Mouse (Mus musculus): Measurements from ENCODE around the gene Pard3b. TPM values are rescaled to one million over a fixed set of nuclear protein-coding genes. Genes with fewer than 3 reads are reported as not detected.

The Pard3b gene
- total RNA-seq, 2 experiments from 2014 or later, result 4.6 TPM

DNA sequence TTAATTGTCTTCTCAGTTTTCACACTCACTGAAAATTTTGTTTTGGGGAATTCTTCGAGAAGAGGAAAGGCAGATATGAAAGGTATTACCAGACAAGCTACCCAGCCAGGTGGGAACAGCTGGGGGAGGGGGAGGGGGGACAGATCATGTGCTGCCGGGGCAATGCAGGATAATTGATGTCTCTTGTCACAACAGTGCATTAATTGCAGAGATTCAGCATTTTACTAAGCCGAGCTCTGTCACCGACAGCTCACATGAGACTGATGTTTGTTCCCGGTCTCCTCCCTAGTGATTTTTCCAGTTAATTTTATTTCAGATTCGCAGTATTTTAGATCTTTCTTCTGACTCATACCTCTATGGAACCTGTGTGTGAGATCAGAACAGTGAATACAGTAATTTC lies 850.2 kb downstream of the Pard3b start:
- peak in 1 of 2 experiments; percentile 1 for DNase-seq (ENCODE audit: extremely low spot score in 1 of 2, low spot score in 2 of 2)
- intact Hi-C loops (cut with DNase I), result no loop called here

GRCm38 (mm10) chr1:62499146-62499545 lies 860.5 kb downstream of the Pard3b start:
- DNase-seq (ENCODE audit: extremely low spot score in 1 of 2, low spot score in 2 of 2), result no peak
- intact Hi-C loops (cut with DNase I), result no loop called here

DNA sequence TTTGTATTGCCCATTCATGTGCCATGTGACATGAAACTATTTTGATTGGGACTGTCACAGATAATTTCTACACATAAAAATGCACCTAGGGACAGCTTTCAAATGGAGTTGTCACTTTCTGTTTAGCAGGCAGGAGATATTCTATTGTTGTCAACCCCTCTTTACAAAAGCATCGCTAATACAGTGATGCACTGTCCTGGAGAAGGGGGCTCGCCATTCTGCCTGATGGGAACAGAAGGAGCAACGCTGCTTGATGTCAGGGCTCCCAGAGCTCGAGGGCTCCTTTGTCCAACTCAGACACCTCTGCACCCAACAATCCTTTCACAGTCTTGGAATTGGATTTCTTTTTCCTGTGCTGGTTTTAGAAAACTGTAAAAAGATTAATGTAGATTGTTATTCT lies 871.9 kb downstream of the Pard3b start:
- DNase-seq (ENCODE audit: extremely low spot score in 1 of 2, low spot score in 2 of 2), result no peak
- intact Hi-C loops (cut with DNase I), result no loop called here

DNA sequence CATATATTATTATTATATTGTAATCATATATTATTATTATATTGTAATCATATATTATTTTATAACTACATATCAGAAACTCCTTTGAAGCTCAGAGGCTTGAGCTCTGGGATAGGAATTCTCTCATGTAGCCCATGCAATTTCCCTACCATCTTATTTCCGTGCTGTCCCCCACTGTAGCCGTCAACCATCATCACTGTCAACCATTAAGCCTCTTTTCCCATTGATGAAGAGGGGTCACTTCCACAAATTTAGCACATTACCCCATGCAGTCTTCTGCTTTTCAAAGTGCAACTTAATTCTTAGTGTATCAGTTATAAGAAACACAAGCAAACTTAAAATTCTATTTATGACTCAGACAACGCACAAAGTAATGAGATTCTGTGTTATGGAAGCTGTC lies 873.1 kb downstream of the Pard3b start:
- DNase-seq (ENCODE audit: extremely low spot score in 1 of 2, low spot score in 2 of 2), result no peak
- intact Hi-C loops (cut with DNase I), result no loop called here

DNA sequence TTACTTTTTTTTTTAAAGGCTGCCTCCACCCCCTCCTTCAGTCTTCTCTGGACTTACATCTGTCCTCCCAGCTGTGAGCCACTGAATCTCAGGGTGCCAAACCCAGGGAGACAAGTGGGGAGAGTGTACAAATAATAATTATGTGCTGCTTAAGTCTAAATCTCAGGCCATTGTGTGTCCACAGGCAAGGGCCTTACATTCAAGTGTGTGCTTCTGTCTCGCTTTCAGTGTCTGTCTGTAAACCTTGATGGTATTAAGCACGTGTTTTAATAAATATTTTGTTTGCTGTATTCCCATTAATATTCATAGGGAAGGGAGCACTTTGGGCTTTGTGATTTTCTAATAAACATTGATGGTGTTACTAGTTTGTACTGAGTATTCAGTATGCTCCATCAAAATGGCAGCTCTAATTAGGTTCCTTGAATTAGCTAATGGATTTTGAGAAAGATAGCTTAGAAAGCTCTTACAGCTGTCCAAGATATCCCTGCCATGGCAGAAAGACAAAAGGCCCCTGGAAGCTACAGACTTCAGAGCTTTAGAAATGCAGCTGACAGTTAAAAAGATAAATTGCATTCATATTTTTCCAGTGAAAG lies 880.1 kb downstream of the Pard3b start:
- DNase-seq (ENCODE audit: extremely low spot score in 1 of 2, low spot score in 2 of 2), result no peak
- intact Hi-C loops (cut with DNase I), result no loop called here

DNA sequence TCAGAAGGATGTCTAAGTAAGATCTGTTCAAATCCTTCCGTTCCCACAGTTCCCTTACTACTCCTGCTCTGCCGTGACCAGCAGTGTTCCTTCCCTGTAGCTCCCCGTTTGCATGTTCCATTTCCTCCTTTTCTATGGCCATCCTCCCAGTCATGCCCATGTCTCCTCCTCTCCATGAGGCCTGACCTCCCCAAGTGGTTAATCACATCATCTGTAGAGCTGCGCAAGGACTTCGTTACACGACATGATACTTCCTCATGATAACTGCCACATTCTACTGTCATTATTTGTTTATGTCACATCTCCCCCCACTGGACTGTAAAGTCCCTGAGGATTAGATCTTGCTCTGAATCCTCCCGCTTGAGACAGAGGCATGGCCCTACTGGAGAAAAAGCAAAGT lies 882.7 kb downstream of the Pard3b start:
- intact Hi-C loops (cut with DNase I), result loop anchor here (10.0 kb wide), 1 partner anchor 173 kb away; no protein-coding TSS in a partner anchor

GRCm38 (mm10) chr1:62522761-62523160 lies 884.1 kb downstream of the Pard3b start:
- no peak for DNase-seq (ENCODE audit: extremely low spot score in 1 of 2, low spot score in 2 of 2)
- intact Hi-C loops (cut with DNase I), result loop anchor here (10.0 kb wide), 1 partner anchor 172 kb away; no protein-coding TSS in a partner anchor

More for the DNA sequence above, 882.7 kb downstream of the Pard3b start:
- DNase-seq (ENCODE audit: extremely low spot score in 1 of 2, low spot score in 2 of 2), result no peak

DNA sequence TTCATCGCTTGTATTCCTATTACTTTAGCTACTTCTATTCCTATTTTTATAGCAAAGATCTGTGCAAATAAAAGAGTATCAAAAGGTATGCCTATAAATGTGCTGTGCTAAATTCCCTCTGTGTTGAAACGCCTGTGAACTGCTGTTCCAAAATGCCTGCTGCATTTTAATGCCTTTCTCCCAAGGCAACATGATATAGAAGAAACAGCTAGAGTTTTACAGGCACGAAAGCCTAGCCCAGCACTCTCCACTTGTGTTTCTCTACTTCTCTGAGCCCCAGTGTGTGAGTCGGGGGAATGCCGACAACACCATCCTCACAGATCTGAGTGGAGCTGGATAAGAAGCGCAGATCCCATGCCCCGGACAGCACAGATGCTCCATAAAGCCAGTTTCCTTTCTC lies 889.2 kb downstream of the Pard3b start:
- DNase-seq (ENCODE audit: extremely low spot score in 1 of 2, low spot score in 2 of 2), result no peak
- intact Hi-C loops (cut with DNase I), result loop anchor here (10.0 kb wide), 1 partner anchor 167 kb away; no protein-coding TSS in a partner anchor

GRCm38 (mm10) chr1:62529941-62530340 lies 891.3 kb downstream of the Pard3b start:
- intact Hi-C loops (cut with DNase I), result loop anchor here (10.0 kb wide), 1 partner anchor 165 kb away; no protein-coding TSS in a partner anchor

GRCm38 (mm10) chr1:62532426-62533126 lies 894.0 kb downstream of the Pard3b start:
- intact Hi-C loops (cut with DNase I), result no loop called here
- DNase-seq (ENCODE audit: extremely low spot score in 1 of 2, low spot score in 2 of 2), result no peak

More at GRCm38 (mm10) chr1:62529941-62530340, 891.3 kb downstream of the Pard3b start:
- no peak for DNase-seq (ENCODE audit: extremely low spot score in 1 of 2, low spot score in 2 of 2)

DNA sequence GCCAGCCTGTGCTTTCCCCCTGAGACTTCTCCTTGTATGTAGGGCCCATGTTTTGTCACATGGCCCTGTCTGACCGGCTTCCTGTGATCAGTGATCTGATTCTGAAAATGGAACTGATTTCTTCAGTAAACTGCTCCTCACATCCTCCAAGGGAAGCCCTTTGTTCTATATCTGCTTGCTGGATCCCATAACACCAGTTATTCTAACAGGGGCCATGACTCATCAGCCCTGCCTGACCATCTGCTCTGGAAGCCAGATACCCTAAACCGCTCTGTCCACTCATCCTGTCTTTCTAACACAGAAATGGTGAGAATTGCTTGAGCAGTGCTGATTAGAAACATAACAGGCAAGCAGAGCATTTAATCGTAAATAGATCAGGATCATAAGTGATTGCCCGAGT lies 910.3 kb downstream of the Pard3b start:
- intact Hi-C loops (cut with DNase I), result no loop called here
- no peak for DNase-seq (ENCODE audit: extremely low spot score in 1 of 2, low spot score in 2 of 2)

DNA sequence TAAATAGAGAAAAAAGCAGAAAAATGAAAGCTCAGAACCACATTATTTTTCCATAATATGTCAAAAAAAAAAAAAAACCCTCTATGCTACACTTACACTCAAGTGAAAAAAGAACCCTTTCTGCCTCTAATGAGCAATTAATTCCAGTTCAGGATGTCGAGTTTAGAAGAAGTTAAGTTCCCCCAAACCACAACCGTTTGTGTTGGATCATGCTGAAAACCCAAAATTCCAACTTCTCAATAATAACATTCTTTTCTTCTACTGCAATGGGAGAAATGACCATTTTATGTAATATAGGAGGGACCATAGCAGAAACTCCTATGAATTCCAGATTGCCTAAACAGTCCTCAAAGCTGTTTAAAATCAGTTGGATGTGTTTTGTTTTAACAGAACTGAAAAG lies 911.9 kb downstream of the Pard3b start:
- intact Hi-C loops (cut with DNase I), result no loop called here
- no peak for DNase-seq (ENCODE audit: extremely low spot score in 1 of 2, low spot score in 2 of 2)

- no peak for DNase-seq (ENCODE audit: extremely low spot score in 1 of 2, low spot score in 2 of 2)
- intact Hi-C loops (cut with DNase I), result no loop called here
Observed at GRCm38 (mm10) chr1:62551516-62551915, 912.9 kb downstream of the Pard3b start.

GRCm38 (mm10) chr1:62555838-62556237 lies 917.2 kb downstream of the Pard3b start:
- intact Hi-C loops (cut with DNase I), result no loop called here
- no peak for DNase-seq (ENCODE audit: extremely low spot score in 1 of 2, low spot score in 2 of 2)

DNA sequence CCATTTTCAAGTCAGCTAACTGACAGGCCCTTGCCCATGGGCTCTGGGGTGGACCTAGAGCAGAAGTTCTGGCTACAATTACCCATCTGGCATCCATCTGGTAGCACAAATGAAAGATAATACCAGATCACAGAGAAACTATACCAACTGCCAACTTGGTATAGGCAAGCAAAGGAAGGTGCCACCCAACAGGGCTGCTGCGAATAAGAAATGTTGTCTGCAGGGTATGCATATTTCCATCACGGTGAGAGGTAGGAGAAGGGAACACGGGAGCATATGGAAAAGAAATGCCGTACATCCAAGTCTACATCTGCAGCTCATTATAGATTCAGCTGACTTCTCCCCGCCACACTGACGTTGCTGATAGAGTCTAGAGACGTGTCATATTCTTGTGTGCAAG lies 924.4 kb downstream of the Pard3b start:
- no peak for DNase-seq (ENCODE audit: extremely low spot score in 1 of 2, low spot score in 2 of 2)
- intact Hi-C loops (cut with DNase I), result no loop called here

GRCm38 (mm10) chr1:62564245-62565119 lies 925.9 kb downstream of the Pard3b start:
- intact Hi-C loops (cut with DNase I), result no loop called here
- DNase-seq (ENCODE audit: extremely low spot score in 1 of 2, low spot score in 2 of 2), result no peak

GRCm38 (mm10) chr1:62565120-62565809 lies 926.6 kb downstream of the Pard3b start:
- intact Hi-C loops (cut with DNase I), result no loop called here
- DNase-seq (ENCODE audit: extremely low spot score in 1 of 2, low spot score in 2 of 2), result no peak

DNA sequence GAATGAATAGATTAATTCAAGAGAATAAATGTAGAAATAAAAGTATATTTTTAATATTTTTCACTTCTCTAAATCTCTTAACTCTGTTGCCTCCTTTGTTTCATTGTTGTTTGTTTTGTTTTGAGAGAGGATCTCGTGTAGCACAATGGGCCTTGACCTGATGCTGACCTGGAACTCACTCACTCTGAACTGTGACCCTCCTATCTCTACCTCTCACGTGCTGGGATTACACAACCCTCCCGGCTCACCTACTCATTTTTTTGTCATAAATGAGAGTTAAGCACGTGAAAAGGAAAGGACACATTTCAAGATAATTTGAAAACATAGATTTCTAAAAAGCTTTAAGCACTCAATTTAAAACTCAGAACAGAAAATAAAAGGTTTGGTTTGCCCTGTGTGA lies 928.0 kb downstream of the Pard3b start:
- DNase-seq (ENCODE audit: extremely low spot score in 1 of 2, low spot score in 2 of 2), result no peak
- intact Hi-C loops (cut with DNase I), result no loop called here

Data from left cerebral cortex, postnatal 10 days (tissue).